Mouse (Mus musculus): ENCODE results near the gene Gsto2. TPM values are rescaled to one million over a fixed set of nuclear protein-coding genes. Genes with fewer than 3 reads are reported as not detected.

Gene Gsto2
- 1.4 and 1.8 TPM in 2 replicates for polyA plus RNA-seq (2014; fragmentation: Nextera tagmentation; extraction: Ambion mirVana)

GRCm38 (mm10) chr19:47865353-47865947 is at the start of gene Gsto2:
Gene Gsto2 (plus strand): TSS chr19:47865534.
- Histone ChIP-seq H3K9me3 (ENCODE audit: control insufficient read depth, low read length) (no peaks in the 10 kb centered on the region), H3K9ac (ENCODE audit: low read length) (peak within 1 kb of the TSS; percentile 94), H3K27me3 (ENCODE audit: control insufficient read depth, insufficient read depth, low read length) (no peaks in the 10 kb centered on the region), H3K36me3 (ENCODE audit: control insufficient read depth, insufficient read depth, low read length) (no peaks in the 10 kb centered on the region), H3K4me1 (ENCODE audit: control insufficient read depth, insufficient read depth, low read length) (peaks cover 3% of the 10 kb centered on the region), H3K4me3 (ENCODE audit: low read depth, low read length) (peak within 1 kb of the TSS; percentile 69), H3K27ac (ENCODE audit: low read depth, low read length) (peak within 1 kb of the TSS; percentile 72), H3K4me2 (peak within 1 kb of the TSS; percentile 84)
- under 1% methylated on average over 49 of the region's 49 CpGs for WGBS
- DNase-seq (ENCODE audit: low spot score, missing footprints) (peak; percentile 97), ATAC-seq (ENCODE audit: low FRiP score) (peak; percentile 100)

GRCm38 (mm10) chr19:47817692-47818091 is 47.6 kb upstream of the Gsto2 start:
- WGBS = 90% methylated on average over 9 of the region's 9 CpGs
- no peaks in the 10 kb centered on the region for H3K9me3 ChIP-seq (ENCODE audit: control insufficient read depth, low read length)
- DNase-seq (ENCODE audit: low spot score, missing footprints) (no peak), ATAC-seq (ENCODE audit: low FRiP score) (no peak)
- H3K4me2 ChIP-seq = no peak overlapping the region
- H3K4me1 ChIP-seq (ENCODE audit: control insufficient read depth, insufficient read depth, low read length) = no peaks in the 10 kb centered on the region
- H3K27ac ChIP-seq (ENCODE audit: low read depth, low read length) = no peak overlapping the region
- H3K4me3 ChIP-seq (ENCODE audit: low read depth, low read length) = no peak overlapping the region
- no peaks in the 10 kb centered on the region for H3K27me3 ChIP-seq (ENCODE audit: control insufficient read depth, insufficient read depth, low read length)
- no peaks in the 10 kb centered on the region for H3K36me3 ChIP-seq (ENCODE audit: control insufficient read depth, insufficient read depth, low read length)
- no peak overlapping the region for H3K9ac ChIP-seq (ENCODE audit: low read length)

- WGBS = 22% methylated on average over 9 of the region's 9 CpGs
- no peaks in the 10 kb centered on the region for H3K4me1 ChIP-seq (ENCODE audit: control insufficient read depth, insufficient read depth, low read length)
- no peak overlapping the region for H3K4me3 ChIP-seq (ENCODE audit: low read depth, low read length)
- ATAC-seq (ENCODE audit: low FRiP score) (peak; percentile 46; the same call in 1 of the 2 replicates), DNase-seq (ENCODE audit: low spot score, missing footprints) (peak; percentile 95)
- no peaks in the 10 kb centered on the region for H3K36me3 ChIP-seq (ENCODE audit: control insufficient read depth, insufficient read depth, low read length)
- no peaks in the 10 kb centered on the region for H3K27me3 ChIP-seq (ENCODE audit: control insufficient read depth, insufficient read depth, low read length)
- H3K9me3 ChIP-seq (ENCODE audit: control insufficient read depth, low read length) = no peaks in the 10 kb centered on the region
- no peak overlapping the region for H3K4me2 ChIP-seq
- H3K9ac ChIP-seq (ENCODE audit: low read length) = no peak overlapping the region
- H3K27ac ChIP-seq (ENCODE audit: low read depth, low read length) = no peak overlapping the region
These were observed 44.4 kb upstream of the Gsto2 start for GRCm38 (mm10) chr19:47820832-47821493.

GRCm38 (mm10) chr19:47821494-47821872 is 43.9 kb upstream of the Gsto2 start:
- Histone ChIP-seq H3K4me1 (ENCODE audit: control insufficient read depth, insufficient read depth, low read length) (no peaks in the 10 kb centered on the region), H3K9ac (ENCODE audit: low read length) (no peak overlapping the region), H3K4me3 (ENCODE audit: low read depth, low read length) (no peak overlapping the region), H3K36me3 (ENCODE audit: control insufficient read depth, insufficient read depth, low read length) (no peaks in the 10 kb centered on the region), H3K9me3 (ENCODE audit: control insufficient read depth, low read length) (no peaks in the 10 kb centered on the region), H3K27ac (ENCODE audit: low read depth, low read length) (no peak overlapping the region), H3K27me3 (ENCODE audit: control insufficient read depth, insufficient read depth, low read length) (no peaks in the 10 kb centered on the region), H3K4me2 (no peak overlapping the region)
- WGBS = 64% methylated on average over 7 of the region's 7 CpGs
- DNase-seq (ENCODE audit: low spot score, missing footprints) (no peak), ATAC-seq (ENCODE audit: low FRiP score) (peak; percentile 27; the same call in 1 of the 2 replicates)

GRCm38 (mm10) chr19:47822143-47822796 is 43.1 kb upstream of the Gsto2 start:
- DNase-seq (ENCODE audit: low spot score, missing footprints) (no peak), ATAC-seq (ENCODE audit: low FRiP score) (no peak)
- Histone ChIP-seq H3K36me3 (ENCODE audit: control insufficient read depth, insufficient read depth, low read length) (no peaks in the 10 kb centered on the region), H3K27me3 (ENCODE audit: control insufficient read depth, insufficient read depth, low read length) (no peaks in the 10 kb centered on the region), H3K27ac (ENCODE audit: low read depth, low read length) (no peak overlapping the region), H3K4me3 (ENCODE audit: low read depth, low read length) (no peak overlapping the region), H3K9me3 (ENCODE audit: control insufficient read depth, low read length) (no peaks in the 10 kb centered on the region), H3K4me2 (no peak overlapping the region), H3K9ac (ENCODE audit: low read length) (no peak overlapping the region), H3K4me1 (ENCODE audit: control insufficient read depth, insufficient read depth, low read length) (no peaks in the 10 kb centered on the region)
- WGBS = 20% methylated on average over 8 of the region's 8 CpGs

- Histone ChIP-seq H3K27me3 (ENCODE audit: control insufficient read depth, insufficient read depth, low read length) (no peaks in the 10 kb centered on the region), H3K4me2 (no peak overlapping the region), H3K9ac (ENCODE audit: low read length) (no peak overlapping the region), H3K4me3 (ENCODE audit: low read depth, low read length) (no peak overlapping the region), H3K4me1 (ENCODE audit: control insufficient read depth, insufficient read depth, low read length) (no peaks in the 10 kb centered on the region), H3K9me3 (ENCODE audit: control insufficient read depth, low read length) (no peaks in the 10 kb centered on the region), H3K27ac (ENCODE audit: low read depth, low read length) (no peak overlapping the region), H3K36me3 (ENCODE audit: control insufficient read depth, insufficient read depth, low read length) (no peaks in the 10 kb centered on the region)
- no peak for DNase-seq (ENCODE audit: low spot score, missing footprints)
- 83% methylated on average over 5 of the region's 5 CpGs for WGBS
- no peak for ATAC-seq (ENCODE audit: low FRiP score)
These were observed 41.3 kb upstream of the Gsto2 start for GRCm38 (mm10) chr19:47824026-47824425.

GRCm38 (mm10) chr19:47829913-47830450 is 35.4 kb upstream of the Gsto2 start:
- Histone ChIP-seq H3K4me3 (ENCODE audit: low read depth, low read length) (no peak overlapping the region), H3K4me1 (ENCODE audit: control insufficient read depth, insufficient read depth, low read length) (no peaks in the 10 kb centered on the region), H3K9ac (ENCODE audit: low read length) (no peak overlapping the region), H3K27ac (ENCODE audit: low read depth, low read length) (no peak overlapping the region), H3K36me3 (ENCODE audit: control insufficient read depth, insufficient read depth, low read length) (no peaks in the 10 kb centered on the region), H3K27me3 (ENCODE audit: control insufficient read depth, insufficient read depth, low read length) (no peaks in the 10 kb centered on the region), H3K9me3 (ENCODE audit: control insufficient read depth, low read length) (no peaks in the 10 kb centered on the region), H3K4me2 (no peak overlapping the region)
- no peak for ATAC-seq (ENCODE audit: low FRiP score)
- DNase-seq (ENCODE audit: low spot score, missing footprints) = peak; percentile 53
- WGBS = 87% methylated on average over 14 of the region's 14 CpGs

GRCm38 (mm10) chr19:47831111-47831510 is 34.2 kb upstream of the Gsto2 start:
- no peak for ATAC-seq (ENCODE audit: low FRiP score)
- Histone ChIP-seq H3K27me3 (ENCODE audit: control insufficient read depth, insufficient read depth, low read length) (no peaks in the 10 kb centered on the region), H3K9me3 (ENCODE audit: control insufficient read depth, low read length) (no peaks in the 10 kb centered on the region), H3K4me2 (no peak overlapping the region), H3K4me3 (ENCODE audit: low read depth, low read length) (no peak overlapping the region), H3K27ac (ENCODE audit: low read depth, low read length) (no peak overlapping the region), H3K9ac (ENCODE audit: low read length) (no peak overlapping the region), H3K4me1 (ENCODE audit: control insufficient read depth, insufficient read depth, low read length) (no peaks in the 10 kb centered on the region), H3K36me3 (ENCODE audit: control insufficient read depth, insufficient read depth, low read length) (no peaks in the 10 kb centered on the region)
- DNase-seq (ENCODE audit: low spot score, missing footprints) = peak; percentile 59
- 93% methylated on average over 8 of the region's 8 CpGs for WGBS

GRCm38 (mm10) chr19:47832316-47832715 is 33.0 kb upstream of the Gsto2 start:
- H3K27ac ChIP-seq (ENCODE audit: low read depth, low read length) = no peak overlapping the region
- DNase-seq (ENCODE audit: low spot score, missing footprints) = peak; percentile 81
- H3K36me3 ChIP-seq (ENCODE audit: control insufficient read depth, insufficient read depth, low read length) = no peaks in the 10 kb centered on the region
- no peak for ATAC-seq (ENCODE audit: low FRiP score)
- H3K27me3 ChIP-seq (ENCODE audit: control insufficient read depth, insufficient read depth, low read length) = peaks cover 5% of the 10 kb centered on the region; the same call in 1 of the 2 replicates
- H3K9me3 ChIP-seq (ENCODE audit: control insufficient read depth, low read length) = no peaks in the 10 kb centered on the region
- H3K4me3 ChIP-seq (ENCODE audit: low read depth, low read length) = no peak overlapping the region
- no peaks in the 10 kb centered on the region for H3K4me1 ChIP-seq (ENCODE audit: control insufficient read depth, insufficient read depth, low read length)
- no peak overlapping the region for H3K4me2 ChIP-seq
- 87% methylated on average over 16 of the region's 16 CpGs for WGBS
- H3K9ac ChIP-seq (ENCODE audit: low read length) = no peak overlapping the region
